Mouse (Mus musculus): ENCODE data around the gene Sgsh.
"Not testable (repeated sequence)": the region's sequence is repeated elsewhere in the genome, so short reads cannot be mapped to it uniquely, and the experiment has no call there.

Gene Sgsh

DNA sequence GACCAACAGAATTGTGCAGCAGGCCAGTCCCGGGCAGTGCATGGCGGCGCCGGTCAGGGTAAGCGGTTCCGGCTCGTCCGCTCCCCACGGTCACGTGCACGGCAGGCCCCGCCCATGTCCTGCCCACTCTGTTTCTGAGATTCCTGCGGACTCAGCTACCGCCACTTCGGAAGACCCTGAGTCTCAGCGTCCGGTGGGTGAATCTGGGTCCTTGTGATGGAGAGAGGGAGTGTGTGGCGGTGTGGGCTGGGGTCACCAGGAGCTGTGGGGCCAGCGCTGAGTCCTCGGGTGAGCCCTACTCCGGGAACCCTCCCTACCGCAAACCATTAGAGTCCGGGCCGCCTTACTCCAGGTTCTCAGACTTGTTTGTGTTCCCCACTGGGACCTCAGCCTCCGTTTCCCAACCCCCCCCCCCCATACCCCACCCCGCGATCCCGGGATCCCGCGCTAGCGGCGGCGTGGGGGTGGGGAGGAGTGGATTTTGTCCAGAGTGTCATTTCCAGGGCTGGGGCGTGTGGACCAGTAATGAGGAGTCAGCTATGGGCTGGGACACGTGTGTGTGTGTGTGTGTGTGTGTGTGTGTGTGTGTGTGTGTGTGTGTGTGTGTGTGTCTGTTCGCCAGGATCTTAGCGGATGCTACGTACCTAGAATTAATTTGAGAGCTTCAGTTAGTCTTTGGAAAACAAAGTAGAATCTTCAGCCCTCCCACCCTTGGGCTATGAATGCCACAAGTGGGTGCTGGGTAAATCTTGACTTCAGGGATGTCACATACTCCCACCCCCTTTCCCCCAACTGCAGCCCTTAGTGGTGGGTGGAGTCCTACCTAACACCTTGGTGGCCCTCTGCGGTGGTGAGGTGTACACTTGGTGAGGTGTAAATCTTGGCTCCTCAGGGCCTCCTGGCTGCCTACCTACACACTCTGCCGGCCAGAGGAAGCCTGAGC, at the start of gene Sgsh, which contains the start of gene Slc26a11:
Gene Sgsh, minus strand, starts transcription at position 94 of the 943 bp plus-strand sequence.
Gene Slc26a11, plus strand, starts transcription at position 115 of the 943 bp plus-strand sequence.
- DNase-seq = peak; percentile 86 to 87

DNA sequence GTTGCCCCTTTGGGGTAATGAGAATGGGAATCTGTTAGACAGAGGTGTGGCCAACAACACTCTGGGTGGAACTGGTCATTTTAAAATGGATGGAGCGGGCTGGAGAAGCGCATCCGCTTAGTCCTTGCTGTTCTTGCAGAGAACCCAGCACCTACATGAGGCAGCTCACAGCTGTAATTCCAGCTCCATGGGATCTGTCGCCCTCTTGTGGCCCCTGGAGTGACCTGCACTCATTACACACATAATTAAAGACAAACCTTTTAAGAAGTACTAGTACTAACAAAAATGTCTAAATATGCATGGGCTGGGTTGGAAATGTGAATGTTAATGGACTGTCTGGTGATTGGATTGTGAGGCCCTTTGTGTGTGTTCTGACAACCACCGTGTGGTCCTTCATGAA, 49.3 kb upstream of the Sgsh start:
- DNase-seq = peak; percentile 66 to 72

DNA sequence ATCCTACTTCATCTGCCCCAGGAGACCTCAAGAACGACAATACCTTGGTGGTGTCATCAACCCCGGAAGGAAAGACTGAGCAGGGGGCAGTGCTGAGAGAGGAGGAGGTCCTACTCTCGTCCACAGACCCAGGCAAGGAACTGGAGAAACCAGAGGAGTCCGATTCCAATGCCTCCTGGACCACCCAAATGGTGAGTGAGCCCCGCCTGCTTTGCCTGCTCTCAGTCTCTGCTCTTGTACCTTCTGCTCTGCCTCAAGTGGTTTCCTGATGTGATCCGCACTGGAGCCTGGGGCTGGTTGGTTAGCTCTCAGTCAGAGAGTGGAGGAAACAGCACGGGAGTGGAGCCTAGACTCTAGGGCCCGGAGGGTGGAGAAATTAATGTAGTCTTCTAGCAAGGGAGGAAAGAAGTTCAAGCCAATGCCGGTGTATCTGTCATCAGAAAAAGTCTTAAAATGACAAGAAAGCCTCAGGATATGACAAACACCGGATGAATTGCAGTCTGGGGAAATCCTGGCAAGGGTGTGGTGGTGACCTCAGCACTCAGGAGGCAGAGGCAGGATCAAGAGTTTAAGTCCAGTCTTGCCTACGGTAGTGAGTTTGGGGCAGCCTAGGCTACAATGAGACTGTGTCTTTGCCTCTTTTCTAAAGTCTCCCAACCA, 47.3 kb upstream of the Sgsh start:
- DNase-seq = no peak

DNA sequence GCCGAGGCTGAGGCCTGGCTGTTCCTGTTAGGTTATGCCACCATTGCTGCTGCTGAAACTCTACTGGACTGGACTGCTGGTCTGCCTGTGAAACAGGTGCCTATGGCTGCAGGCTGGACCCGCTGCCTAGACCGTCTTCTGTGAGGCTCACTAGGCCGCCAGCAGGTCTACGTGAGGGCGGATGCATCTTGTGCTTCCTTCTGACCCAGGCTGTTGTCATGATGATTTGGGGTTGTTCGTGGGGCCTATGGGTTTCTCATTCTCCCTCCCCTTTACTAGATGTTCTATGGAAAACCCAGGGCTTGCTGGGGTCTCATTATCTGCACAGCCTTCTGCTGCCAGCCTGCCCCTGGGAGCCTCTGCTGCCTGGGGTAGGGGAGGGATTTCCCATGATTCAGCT, 41.1 kb upstream of the Sgsh start:
- no peak for DNase-seq

DNA sequence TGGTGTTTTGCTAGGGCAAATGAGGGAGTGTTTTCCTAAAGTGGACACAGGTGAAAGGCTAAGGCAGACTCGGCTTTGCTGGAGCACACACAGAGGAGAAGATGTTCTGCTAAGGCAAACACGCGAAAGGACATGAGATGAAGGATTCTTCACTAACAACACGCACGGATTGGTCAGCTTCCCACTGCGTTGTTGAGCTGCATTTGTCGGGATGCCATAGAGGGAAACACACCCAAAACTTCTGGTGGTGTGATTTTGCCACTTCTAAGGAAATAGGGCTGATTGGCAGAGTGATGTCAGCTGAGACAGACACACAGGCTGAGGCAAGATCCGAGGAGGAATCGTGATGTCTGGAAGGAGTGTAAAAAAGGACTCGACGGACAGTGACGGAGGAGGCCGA, 40.6 kb upstream of the Sgsh start:
- DNase-seq = no peak

DNA sequence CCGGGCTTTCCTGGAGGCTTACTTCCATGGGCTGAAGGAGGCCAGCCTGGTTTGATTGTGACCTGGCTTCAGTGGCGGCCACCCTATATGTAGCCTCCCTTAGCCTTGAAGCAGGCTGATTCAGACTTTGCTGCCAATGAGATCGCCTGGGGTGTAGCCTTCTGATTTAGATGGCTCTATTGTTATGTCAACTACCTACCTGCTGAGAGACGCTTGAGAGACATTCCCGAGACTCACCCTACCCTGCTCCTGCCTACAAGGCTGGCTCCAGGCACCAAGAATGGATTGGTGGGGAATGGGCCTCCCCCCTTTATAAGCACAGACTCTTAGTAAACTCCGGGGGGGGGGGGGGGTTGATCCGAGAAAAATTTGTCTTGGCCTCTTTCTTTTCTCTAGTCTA, 40.1 kb upstream of the Sgsh start:
- no peak for DNase-seq

DNA sequence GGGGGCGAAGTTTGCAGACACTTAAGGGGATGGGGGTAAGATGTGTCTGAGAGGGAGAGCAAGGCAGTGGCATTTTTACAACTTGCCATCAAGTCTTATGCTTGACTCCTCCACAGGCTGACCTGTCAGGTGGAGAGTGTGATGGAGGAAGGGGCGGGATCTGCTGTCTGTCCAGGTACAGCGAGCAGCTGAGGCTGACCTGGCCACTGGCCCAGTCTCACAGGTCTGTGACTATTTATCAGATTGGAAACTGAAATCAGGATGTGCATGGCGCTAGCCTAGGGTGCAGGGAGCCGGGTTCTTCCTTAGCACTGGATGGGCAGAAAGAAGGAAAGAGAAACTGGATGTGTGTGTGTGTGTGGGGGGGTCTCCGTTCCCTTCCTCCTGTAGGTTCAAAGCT, 38.9 kb upstream of the Sgsh start:
- no peak for DNase-seq

DNA sequence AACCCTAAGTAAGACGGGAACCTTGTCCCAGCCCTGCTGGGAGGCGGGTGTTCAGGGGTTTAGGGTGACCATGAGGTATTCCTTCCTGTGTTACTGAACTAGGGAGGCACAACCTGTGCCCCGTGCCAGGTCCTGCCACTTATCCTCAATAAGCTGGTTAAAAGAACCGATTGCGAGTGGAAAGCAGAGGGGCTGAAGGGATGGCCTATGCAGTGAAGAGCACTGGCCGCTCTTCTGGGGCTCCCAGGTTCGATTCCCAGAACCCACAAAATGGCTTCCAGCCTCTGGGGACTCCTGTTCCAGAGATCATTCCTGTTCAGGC, 38.1 kb upstream of the Sgsh start:
- peak in 1 of 2 experiments; percentile 19 for DNase-seq

DNA sequence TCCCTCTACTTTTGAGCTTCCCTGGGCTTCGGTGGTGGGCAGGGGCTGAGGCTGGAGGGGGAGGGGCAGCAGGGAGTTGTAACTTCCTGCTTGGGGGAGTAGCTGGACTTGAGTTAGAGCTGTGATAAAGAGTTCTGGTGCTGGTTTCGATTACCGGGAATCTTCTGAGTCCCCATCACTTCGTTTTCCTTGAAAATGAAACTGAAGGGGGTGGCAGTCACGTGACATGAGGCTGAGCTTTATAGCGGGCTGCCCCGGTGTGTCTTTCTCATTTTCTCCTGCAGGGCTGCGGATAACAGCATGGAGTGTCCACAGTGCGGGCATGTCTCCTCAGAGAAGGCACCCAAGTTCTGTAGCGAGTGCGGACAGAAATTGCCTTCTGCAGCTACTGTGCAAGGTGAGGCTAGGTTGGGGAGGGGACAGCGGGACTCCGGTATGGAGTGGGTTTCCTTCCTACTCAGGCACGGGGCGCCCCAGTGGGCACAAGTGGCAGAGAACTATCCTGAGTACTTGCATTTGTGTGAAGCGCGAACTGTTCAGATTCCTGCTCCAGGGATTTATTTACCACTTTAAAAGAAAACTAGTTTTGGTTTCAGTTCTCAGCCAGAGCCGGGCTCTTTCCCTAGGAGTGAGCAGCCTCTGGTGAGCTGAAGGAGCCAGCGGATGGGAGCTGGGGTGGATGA, 37.6 kb upstream of the Sgsh start, which contains the start of gene Rnf213:
Gene Rnf213, plus strand, starts transcription at position 301 of the 683 bp plus-strand sequence.
- peak; percentile 78 for DNase-seq

DNA sequence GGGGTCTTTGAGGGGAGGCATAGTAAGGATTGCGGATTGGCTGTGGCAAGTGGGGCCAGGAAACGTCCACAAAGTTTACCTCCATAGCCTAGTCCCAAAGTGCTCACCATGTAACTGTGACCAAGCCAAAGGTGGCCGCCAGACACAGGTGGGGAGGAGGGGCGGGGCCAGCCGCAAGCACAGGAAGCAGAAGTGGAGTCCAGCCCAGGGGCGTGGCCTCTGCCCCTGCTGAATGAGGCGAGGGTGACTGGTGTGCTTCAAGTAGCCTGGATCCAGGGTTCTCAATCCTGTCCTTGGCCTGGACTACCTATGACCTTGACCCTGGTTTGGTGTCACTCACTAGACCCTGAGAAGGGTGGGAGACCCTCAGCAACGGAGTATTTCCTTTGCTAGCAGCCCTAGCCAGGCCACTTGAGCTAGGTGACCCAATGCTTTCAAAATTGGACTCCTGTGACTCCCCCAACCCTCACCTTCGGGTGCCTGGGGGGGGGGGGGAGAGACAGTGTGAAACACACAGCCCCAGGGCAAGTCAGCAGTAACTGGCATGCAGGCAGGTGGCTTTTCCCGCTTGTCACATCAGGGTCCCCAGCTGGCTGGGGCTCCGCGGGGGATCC, 36.8 kb upstream of the Sgsh start:
- DNase-seq = peak; percentile 91 to 92

DNA sequence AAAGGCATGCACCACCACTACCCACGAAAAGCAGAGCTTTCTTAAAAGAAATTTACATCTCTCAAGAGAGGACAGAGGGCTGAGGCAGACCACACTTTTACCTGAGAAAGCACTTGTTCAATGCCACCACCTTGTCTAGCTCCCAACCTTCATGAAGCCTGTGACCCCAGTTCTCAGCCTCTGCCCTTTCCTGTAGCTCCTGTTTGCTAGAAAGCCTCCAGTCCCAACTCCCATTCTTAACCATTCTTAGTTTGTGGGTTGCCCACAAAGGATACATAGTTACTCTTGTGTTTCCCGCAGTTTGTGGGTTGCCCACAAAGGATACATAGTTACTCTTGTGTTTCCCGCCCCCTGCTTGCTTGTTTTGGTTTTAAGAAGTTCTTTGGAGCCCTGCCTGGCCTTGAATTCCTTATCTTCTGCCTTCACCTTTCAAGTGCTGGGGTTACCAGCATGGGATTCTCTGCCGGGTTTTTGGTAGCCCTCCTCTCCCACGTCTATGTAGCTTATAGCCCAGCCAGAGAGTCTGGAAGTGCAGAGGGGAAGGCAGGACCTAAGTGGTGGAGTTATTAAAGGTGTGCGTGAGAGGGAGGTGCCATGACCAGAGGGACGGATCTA, 36.2 kb upstream of the Sgsh start:
- DNase-seq = no peak

DNA sequence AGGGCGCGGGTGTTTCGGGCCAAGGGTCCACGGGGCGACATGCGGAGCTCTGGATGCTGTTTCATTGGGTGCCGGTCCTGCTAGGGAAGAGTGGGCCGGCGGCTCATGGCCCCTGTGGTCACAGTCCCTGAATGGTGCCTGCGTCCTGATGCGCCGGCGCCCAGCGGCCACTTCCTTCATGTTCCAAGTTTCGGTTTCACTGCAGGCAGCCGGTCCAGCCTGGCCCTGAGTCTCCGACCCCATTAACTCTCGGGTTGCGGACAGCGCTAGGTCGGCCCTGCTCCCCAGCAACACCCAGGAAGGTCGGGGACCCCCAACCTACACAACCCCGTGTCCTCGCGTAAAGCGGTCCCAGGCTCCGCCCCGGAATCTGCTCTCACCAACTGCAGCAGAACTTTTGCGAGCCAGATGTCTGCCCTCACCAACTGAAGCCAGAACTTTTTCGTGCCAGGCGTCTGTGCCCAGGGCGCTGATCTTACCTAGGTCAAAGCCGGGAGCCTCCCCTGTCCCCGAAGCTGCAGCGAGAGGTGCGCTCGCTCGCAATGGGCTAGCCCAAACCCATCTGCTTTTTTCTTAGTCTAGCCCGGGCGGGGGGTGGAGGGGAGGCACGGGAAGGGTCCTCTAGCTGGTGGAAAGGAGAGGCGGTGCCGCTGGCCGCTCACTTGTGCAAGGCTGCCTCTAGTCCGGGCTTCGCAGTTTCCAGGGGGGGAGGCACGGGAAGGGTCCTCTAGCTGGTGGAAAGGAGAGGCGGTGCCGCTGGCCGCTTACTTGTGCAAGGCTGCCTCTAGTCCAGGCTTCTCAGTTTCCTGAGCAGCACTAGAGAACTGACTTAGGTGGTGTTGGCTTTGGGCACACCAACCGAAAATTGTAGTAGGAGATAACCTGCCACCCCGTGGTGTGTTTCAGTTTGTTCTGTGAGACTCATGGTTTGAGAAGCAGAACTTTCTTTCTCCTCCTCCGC, 35.2 kb upstream of the Sgsh start:
- peak; percentile 68 to 72 for DNase-seq

DNA sequence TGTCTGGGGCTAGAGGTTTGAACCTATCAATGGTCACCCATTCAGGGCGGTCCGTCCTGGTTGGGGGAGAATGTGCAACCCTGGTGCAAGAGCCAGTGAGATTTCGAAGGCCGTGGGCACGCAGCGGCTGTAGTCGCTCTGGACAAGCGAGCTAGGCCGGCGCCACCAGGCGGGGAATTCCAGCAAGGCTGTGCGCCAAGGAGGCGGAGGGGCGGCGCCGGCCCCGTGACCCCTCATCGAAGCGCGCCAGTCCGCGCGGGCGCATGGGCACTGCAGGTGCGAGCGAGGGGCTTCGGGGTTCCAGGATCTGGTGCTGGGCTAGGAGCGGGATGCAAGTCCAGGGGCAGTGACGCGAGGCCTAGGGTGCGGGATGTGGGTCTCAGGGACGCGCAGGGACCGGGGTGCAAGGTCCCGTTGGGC, 34.5 kb upstream of the Sgsh start:
- DNase-seq = peak; percentile 43 to 46

DNA sequence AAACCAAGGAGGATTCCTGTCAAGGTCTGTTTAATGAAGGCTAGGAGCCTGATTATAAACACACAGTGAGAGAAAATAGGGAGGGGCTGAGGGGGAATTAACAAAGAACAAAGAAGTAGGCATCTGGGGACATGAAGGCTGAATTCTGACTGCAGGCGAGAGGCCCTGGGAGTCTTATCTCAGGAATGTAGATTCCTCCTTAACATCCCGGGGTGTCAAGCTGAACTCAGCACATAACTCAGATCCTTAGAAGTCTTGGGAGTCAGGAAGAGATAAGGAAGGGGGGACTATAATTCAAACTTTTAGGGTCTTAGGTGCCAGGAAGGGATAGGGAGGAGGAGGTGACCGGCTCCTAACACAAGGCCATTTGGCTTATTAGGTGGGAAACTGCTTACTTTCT, 31.9 kb upstream of the Sgsh start:
- DNase-seq = not testable (repeated sequence)

DNA sequence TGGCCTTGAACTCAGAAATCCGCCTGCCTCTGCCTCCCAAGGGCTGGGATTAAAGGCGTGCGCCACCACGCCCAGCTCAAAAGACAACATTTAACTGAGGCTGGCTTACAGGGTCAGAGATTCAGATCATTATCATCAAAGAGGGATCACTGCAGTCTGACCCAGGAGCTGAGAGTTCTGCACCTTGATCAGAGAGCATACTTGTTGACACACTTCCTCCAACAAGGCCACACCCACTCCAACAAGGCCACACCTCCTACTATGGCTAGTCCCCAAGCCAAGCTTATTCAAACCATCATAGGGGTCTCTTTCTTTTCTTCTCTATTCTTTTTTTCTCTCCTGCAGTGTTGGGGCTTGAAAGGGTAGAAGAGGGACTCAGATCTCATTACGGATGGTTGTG, 31.0 kb upstream of the Sgsh start:
- peak; percentile 69 to 74 for DNase-seq

DNA sequence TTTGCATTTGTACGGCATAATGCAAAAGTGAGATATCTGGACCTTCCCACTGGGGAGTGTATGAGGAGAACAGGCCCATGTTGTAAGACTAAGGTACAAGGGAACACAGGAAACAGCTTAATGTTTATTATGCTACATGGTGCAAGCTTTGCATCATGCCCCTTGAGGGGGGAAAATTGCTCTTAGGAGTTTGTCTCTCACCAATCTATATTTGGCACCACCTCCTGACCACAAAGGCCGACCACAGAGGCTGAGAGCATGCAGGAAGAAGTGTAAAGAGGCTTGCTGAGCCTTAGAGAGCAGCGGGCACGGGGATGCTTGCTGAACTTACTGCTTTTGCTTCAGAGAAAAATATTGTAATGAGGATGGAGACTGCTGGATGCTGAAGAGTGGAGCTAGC, 29.6 kb upstream of the Sgsh start:
- peak; percentile 59 to 61 for DNase-seq

DNA sequence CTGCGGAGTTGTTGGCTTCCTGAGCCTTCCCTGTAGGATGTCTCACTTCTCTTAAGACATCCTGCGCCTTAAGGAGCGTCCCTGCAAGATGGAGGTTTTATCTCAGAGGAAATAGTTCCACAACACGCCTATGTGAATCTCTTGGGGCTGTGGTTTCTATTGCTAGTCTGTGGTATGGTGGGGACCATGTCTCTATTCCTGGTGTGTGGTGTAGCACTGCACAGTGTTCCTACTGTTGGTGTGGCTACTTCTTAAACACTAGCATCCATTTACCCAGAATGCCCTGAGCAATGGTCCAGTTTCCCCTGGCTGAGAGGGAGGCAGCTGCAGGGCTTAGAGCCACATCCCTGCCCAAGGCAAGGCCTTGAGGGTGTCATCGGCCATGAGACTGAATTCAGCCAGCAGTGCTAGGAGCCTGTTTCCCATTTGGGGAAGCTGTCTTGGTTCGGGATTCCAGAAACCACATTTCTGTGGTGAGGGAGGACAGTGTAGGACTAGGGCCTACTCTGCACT, 27.1 kb upstream of the Sgsh start:
- DNase-seq = no peak

DNA sequence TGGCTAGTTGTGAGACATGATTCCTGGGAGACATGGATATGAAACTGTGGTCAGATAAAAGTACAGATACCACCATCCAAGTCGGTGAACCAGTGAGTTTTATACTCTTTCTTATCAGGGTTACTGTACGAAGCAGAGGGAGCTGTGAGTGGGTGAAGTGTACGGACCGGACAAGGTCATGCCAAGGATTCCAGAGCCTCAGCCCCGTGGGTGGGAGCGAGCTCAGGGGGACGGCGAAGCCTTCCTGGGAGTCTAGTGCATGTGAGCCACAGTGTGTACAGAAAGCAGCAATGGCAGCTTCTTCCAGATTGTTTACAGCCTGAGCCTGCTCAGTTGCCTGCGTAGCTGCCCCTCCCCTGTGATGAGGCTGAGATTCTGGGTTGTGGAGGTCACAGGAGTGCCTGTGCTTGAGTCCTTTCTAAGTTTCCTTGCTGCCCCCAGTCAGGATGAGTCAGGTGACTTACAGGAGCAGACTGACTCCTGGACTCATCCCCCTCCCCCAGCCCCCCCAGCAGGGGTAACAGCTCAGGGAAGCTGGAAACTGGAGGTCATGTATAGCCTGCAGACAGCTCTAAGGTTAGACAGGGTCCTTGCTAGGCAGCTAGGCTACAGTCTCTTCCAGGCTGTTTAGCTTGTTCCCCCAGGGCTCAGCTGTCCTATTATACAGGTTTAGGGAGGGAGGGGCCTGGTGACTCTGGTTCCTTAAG, 26.4 kb upstream of the Sgsh start:
- no peak for DNase-seq

DNA sequence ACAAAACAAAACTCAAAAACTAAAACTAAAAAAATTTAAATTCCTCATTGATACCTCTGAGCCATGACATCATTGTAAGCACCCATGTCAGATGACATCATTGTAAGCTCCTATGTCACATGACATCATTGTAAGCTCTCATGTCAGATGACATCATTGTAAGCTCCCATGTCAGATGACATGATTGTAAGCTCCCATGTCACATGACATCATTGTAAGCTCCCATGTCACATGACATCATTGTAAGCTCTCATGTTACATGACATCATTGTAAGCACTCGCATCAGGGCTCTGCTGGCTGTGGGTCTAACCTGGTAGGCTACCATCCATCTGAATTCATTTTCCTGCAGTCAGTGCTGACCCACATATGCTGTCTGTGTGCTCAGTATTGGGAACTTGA, 23.2 kb upstream of the Sgsh start:
- no peak for DNase-seq

DNA sequence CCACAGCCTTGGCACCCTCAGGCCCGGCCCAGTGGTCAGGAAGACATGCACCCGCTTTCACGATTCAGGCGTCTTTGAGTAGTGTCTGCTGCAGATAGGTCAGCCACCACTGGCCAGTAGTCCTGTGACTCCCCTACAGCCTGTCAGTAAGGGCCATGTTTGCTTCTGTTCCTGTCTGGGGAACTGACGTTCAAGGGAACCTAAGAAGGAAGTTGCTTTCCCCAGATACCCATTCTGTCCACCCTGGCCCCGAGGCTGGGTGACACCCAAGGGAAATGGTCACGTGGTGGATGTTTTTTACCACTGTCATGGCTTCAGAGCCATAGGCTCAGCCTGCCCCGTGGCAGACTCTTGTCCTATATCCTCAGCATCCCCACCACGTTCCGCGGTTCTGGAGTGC, 22.0 kb upstream of the Sgsh start:
- DNase-seq = no peak

DNA sequence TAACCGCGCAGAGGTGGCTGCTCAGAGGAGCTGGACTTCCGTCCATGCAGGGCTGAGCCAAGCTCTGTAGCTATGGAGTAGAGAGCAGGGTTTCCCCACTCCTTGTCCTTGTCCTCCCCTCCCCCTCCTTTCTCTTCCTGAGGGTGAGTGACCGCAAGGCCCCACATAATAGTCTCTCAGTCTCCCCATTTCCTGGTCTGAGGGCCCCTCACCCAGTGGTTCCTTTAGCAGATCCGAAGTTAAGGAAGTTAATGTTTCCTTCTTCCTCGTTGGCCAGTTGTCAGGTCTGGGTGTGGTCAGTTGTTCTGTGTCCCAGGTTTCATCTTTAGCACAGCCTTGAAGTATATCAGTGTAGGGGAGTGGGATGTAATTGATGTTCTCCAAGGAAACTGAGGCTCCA, 20.1 kb upstream of the Sgsh start:
- no peak for DNase-seq
